Mouse (Mus musculus): ENCODE data around the gene Ccnd3.
A peak's percentile ranks its signal among the peaks of the same experiment; 100 is the strongest.

Ccnd3 gene

DNA sequence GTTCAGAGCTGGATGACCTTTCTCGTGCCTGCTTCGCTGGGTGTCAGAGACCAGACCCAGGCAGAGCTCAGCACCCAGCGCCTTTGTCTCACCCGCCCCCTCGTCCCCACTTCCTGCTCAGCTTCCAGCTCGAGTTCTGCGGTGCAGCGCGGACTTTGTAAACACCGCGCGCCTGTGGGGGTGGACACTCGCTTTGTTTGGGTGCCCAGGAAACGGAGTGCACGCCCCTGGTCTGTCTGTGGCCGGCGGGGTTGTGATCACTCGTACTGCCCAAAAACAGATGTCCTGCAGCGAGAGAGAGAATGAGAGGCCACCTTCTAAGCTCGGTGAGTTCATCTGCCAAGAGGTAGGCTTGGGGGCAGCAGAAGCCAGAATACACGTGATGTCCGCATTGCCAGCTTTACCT, at the start of gene Ccnd3:
Ccnd3 (plus strand) TSS at position 111 of the 406 bp plus-strand sequence.
- peak; percentile 76 to 87 for DNase-seq (ENCODE audit: low spot score in 2 of 2)

DNA sequence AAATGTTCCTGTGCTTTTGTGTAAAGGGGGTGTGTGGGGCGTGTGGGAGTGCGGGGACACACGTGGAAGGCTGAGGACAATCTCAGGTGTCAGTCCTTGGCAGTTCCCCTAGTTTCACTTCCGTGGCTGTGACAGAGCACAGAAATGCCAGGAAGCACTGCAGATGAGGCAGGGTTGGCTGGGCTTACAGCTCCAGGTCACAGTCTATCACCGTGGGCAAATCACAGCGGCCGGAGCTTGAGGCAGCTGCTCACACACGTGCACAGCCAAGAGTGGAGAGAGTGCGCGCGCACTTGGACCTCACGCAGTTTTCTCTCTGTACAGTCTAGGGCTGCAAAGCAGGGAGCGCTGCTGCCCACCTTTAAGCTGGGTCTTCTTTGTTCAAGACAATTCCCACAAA, 46.5 kb upstream of the Ccnd3 start:
- DNase-seq (ENCODE audit: low spot score in 2 of 2) = no peak

DNA sequence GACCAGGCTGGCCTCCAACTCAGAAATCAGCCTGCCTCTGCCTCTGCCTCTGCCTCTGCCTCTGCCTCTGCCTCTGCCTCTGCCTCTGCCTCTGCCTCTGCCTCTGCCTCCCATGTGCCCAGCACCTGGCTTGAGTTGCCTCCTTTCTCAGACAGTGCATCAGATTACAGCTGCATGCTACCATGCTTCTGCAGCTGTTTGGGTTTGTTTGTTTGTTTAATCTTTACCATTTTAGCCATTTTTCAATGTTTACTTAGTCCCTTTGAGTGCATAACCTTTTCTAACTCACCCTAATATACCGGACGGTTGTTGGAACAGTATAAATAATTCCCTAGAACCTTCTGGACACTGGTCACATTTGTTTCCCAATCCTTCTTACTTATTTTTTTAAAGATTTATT, 45.9 kb upstream of the Ccnd3 start:
- no peak for DNase-seq (ENCODE audit: low spot score in 2 of 2)

DNA sequence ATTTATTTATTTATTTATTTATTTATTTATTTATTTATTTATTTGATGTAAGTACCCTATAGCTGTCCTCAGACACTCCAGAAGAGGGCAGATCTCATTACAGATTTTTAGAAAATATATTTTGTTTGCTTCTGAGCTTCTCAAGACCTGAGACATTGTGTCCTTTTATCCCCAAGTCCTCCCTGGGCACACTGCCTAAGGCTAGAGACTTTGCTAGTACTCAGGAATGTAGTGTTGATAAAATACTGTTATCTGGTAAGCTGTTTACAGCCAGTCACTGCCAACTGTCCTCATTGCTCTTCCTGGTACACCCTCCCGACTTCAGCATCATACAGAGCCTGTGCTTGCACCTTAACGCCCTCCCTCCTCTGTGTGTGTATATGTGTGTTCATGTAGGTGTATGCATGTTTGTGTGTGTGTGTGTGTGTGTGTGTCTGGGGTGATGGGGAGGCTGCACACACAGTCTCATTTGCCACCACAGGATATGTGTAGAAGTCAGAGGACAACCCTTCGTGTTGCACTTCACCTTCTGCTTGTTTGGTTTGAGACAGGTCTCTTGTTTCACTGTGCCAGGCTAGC, 45.4 kb upstream of the Ccnd3 start:
- no peak for DNase-seq (ENCODE audit: low spot score in 2 of 2)

DNA sequence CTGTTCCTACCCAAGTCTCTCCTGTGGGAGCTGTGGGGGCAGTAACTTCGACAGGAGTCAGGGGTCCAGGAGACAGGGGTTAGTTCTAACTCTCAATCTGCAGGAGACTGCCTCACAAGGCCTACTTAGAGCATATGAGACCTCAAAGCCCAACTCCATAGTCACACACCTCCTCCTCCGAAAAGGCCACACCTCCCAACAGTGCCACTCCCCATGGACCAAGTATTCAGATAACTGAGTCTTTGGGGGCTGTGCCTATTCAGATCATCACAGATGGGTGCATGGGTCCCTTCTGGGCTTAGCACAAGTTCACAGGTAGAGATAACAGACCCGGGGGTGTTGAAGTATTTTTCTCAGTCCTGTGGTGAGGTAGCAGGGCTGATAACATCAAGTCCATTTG, 43.2 kb upstream of the Ccnd3 start:
- no peak for DNase-seq (ENCODE audit: low spot score in 2 of 2)

DNA sequence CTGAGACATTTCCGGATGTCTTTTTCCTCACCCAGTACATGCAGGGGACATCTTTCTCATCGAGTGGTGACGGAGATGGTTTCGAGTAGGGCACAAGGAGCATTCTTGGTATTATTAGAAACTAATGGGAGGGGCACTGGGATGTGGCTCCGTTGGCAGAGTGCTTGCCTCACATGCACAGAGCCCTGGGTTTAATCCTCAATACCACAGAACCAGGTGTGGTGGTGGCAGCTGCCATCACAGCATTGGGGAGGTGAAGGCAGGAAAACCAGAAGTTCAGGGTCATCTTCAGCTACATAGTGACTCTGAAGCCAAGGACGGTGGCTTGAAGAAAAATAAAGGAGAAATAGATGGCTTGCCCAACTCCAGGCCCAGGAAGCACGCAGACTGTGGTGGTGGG, 42.6 kb upstream of the Ccnd3 start:
- no peak for DNase-seq (ENCODE audit: low spot score in 2 of 2)

DNA sequence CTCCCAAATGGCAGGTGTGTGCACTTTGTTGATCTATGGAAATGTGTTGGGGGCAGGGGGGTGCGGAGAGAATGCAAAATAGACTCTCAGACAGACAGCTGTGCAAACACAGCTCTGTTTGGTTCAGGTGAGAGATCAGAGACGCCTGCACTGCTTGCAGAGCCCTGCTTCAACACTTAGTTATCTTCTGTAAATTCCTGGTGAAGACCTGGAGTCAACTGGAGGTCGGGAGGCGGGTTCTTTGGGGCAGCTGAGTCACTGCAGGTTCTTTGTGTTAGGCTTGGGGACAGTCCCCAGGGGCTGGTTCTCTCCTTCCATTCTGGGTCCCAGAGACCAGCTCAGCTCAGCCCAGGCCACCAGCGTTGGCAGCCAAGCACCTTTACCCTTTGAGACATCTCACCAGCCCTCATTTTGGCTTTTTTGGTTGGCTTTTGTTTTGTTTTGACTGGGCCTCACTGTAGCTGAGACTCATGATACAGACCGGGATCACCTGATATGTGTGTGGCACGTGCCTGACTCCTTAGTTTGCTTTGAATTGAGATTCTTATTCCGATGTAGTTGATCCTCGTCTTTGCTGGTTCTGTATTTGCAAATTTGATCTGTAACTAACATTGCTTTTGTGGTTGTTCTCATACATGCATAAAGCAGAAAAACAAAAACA, 42.0 kb upstream of the Ccnd3 start:
- DNase-seq (ENCODE audit: low spot score in 2 of 2) = no peak

DNA sequence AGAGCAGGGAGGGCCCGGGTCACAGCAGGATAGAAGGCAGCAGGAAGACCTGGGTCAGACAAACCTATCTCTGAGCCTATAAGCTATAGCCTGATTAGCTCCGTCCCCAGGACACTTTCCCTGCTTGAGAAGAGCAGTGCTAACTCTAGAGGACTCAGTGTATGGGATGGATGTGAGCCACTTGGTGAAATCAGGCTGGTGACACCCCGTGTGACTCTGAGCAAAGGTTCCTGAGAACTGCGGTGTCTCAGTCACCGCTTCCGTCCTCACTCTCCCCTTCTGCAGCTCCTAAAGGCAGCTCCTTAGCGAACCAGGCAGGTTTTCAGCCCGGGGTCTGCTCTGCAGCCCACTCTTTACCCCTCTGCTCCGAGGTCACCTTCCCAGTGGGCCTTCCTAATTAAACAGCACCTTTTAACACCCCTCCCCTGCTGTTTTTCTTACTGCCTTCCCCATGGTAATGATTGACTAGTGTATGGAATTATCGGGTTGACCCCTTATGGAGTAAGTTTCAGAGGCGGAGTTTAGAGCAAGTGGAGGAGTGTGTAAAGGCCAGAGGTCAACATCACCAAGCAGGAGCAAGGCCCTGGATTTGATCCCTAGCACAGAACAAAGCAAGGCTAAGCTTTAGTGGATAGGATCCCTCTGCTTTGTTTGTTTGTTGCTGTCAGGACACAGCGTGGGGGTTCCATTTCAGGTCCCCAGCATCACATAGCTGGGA, 40.4 kb upstream of the Ccnd3 start:
- DNase-seq (ENCODE audit: low spot score in 2 of 2) = no peak

DNA sequence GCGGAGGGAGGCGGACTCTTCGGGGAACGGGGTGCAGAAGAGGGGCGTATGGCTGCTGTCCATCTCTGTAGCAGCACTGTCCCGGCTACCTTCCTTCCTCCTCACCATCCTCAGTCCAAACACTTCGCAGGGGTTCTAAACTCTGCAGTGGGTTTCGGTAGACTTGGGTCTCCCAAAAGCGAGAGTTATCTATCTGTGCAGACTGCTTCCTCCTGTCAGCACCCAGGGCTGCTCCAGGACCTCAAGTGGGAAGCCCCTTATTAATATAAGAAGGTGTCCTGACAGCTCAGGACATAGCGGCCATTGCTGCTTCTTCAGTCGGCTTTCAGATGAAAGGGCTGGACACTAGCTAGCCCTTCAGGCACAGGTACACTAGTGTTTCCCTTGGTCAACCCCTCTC, 39.8 kb upstream of the Ccnd3 start:
- DNase-seq (ENCODE audit: low spot score in 2 of 2) = no peak

DNA sequence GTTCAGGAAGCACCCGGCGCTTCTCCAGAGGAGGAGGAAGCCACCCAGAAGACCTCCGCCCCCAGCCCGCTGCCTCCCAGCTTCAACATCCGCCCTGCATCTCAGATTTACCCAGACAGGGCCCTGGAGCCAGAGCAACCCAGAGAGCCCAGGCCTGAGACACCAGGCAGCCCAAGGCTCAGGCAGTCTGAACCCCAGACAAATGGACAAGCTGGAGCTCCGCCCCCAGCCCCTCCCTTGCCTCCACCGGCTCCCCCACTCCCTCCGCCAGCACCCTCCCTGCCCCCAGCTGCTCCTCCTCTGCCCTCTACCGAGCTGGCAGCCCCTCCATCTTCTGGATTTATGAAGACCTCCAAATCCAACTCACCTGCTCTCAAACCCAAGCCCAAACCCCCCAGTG, 38.6 kb upstream of the Ccnd3 start:
- no peak for DNase-seq (ENCODE audit: low spot score in 2 of 2)

DNA sequence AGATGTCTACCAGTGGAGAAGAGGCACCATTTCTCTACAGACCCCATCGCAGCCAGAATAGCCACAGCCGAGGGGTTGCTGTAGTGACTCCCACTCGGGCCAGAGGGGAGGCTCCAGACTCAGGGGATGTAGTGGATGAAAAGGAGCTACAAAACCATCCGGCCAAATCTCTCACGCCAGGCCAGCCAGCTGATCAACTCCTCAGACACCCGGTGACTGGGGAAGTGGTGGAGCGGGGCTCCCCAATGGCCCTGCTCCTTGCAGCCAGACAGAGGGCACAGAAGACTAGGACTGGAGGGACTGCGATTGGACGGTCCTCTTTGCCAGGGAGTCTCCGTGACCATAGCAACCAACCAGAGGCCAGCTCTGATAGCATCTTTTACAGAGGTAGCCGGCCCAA, 37.2 kb upstream of the Ccnd3 start:
- DNase-seq (ENCODE audit: low spot score in 2 of 2) = no peak

DNA sequence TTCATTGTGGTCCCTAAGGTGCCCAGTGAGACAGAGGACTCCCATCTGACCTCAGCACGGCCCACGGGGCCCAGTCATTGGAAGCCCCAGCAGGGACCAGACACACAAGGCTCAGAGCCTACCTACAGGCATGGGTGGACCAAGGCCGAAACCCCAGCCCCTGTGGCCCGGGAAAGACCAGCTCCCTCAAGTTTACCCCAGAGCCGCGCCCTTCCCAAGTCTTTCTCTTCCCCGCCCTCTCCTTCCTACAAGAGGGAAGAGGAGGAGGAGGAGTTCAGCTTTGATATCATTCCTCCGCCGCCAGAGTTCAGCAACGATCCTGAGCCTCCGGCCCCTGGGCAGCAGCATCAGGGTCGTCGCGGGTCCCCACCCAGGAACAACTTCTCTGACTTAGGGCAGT, 36.8 kb upstream of the Ccnd3 start:
- no peak for DNase-seq (ENCODE audit: low spot score in 2 of 2)

DNA sequence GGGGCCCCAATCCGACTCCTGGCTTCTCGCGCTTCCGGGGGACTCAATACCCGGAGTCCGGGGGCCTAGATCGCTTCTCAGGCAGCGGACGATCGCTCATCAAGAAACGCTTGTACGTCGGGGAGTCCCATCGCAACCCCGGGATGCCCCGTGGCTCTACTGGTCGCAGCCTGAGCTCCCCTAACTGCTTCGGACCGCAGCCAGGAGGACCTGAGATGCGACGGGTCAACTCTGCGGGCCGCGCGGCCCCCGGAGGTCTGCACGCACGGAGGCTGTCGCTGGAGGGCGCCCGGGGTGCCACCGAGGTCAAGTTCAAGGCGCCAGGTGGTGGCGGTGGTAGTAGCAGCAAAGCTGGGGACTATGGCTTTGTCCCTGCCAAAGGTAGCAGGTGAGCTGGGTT, 36.4 kb upstream of the Ccnd3 start:
- DNase-seq (ENCODE audit: low spot score in 2 of 2) = peak in 1 of 2 experiments; percentile 75

DNA sequence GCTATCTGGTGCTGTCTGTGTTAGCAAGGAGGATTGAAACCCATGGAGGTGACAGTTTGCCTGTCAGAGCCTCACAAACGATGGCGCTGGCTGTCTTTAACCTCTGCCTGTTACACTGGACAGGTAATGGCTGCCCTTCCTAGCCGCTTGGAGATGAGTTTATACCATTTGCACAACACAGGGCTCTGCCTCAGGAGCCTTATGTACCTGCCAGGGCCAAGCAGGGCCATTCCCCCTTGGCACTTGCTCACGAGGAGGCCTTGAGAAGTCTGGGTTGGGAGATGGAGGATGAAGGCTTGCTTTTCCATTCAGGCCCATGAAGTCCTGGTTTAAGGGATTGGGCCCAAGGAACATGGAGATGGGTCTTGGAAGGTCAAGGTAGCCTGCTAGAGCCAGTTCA, 35.2 kb upstream of the Ccnd3 start:
- no peak for DNase-seq (ENCODE audit: low spot score in 2 of 2)

DNA sequence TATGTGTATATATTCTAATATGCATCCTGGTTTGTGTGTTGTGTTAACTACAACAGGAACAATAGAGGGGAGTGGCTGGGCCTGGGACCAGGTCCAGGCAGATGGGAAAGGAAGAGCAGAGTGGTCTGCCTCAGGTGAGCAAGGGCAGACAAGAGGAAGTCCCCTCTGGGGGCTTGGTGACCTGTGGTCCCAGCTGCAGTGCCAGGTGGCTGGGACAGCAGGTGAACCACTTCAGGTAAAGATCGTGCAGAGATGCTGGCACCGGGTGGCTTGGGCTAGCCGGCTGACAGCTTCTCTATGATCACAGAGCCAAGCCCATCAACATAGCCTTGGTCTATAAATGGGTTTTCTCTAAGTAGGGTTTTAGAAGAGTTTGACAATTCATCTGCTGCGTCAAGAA, 34.7 kb upstream of the Ccnd3 start:
- DNase-seq (ENCODE audit: low spot score in 2 of 2) = no peak

DNA sequence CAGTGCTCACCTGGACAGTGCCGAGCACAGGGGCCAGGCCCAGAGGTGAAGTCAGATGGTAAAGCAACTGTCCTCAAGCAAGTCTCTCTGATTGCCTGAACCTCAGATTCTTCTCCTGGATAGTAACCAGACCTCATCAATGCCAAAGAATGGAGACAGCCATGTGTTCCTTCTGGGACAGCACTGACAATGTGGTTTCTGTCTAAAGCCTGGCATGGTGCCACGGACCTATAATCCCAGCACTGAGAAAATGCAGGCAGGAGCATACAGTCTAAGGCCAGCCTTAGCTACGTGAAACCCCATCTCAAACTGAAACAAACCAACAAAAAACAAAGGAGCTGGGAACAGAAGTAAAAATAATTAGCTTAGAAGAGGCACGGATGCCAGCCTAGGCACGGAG, 34.2 kb upstream of the Ccnd3 start:
- no peak for DNase-seq (ENCODE audit: low spot score in 2 of 2)

DNA sequence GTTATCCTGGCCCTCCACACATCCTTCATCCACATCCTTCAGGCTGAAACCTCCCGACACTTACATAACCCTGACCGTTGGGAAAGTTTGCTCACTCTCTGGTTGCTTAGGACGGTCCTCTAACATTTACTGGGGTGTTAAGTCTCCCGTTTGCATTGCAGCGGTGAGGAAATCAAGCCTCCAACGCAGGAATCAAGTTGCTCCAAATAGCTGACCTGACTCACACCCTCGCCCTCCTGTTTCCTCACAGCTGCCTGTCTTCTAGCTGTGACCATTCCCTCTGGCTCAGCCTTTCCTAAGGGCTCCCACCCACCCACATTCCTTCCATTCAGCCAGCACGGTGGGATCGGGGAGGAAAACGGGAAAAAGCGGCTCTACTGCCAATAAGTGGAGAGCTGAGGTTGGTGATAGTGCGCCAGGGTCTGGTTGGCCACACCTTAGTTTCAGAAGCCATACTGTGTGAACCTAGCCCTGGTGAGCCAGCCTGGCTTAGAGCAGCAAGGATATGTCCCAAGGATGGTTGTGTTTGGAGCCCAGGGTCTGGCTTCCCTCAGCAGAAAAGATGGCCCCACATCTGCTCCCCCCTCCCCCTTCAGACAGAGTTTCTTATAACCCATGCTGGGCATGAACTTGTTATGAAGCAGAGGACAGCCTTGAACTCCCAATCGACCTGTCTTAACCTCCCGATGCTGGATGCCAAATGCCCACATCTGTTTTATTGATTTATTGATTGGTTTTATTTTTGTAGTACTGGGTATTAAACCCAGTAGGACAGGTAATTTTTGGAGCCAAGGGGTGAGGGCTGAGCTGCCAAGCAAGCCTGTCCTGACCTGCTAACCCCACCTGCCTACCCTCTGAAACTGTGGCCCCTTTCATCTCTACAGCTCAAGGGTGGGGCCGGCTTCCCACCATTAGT, 32.2 kb upstream of the Ccnd3 start:
- DNase-seq (ENCODE audit: low spot score in 2 of 2) = no peak

DNA sequence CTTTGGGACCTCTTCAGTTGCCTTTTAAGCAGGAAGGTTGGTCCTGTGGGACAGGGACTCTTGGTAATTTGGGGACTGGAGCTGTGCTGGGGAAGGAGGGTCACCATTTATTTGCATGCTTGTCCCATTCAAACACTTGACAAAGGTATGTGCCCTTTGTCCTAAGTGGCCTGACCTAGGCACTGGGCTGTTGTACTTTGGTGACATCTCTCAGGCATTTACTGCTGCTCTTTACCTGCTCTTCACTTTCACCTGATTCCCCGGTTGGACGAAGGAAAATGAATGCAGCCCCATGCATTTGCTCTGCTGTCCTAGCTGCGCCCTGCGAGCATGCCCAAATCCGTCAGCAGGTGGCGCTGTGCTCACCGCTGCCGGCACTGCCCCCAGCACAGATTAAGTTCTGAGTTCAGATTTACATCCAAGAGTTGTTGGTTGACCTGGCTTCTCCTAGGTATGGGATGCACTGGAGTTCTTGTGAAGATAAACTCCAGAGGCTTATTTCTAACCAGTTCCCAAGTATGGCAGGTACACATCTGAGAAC, 31.3 kb upstream of the Ccnd3 start:
- DNase-seq (ENCODE audit: low spot score in 2 of 2) = peak; percentile 66 to 91

DNA sequence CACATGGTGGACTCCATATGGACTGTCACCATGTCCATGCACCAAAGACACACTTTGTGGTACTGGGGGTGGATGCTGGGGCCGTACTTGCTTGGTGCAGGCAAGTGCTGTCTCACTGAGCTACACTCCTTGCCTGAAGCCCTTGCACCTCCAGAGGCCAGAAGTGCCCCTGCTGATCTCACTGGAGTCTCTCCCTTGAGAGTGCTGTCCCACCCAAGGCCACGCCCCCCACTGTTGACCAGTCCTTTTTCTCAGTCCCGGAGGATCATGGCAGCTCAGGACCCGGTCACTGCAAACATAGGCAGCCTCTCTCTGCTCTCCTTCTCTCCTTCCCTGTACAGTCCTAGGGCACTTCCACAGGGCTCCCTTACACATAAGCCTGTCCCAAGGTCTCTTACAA, 30.6 kb upstream of the Ccnd3 start:
- DNase-seq (ENCODE audit: low spot score in 2 of 2) = no peak

DNA sequence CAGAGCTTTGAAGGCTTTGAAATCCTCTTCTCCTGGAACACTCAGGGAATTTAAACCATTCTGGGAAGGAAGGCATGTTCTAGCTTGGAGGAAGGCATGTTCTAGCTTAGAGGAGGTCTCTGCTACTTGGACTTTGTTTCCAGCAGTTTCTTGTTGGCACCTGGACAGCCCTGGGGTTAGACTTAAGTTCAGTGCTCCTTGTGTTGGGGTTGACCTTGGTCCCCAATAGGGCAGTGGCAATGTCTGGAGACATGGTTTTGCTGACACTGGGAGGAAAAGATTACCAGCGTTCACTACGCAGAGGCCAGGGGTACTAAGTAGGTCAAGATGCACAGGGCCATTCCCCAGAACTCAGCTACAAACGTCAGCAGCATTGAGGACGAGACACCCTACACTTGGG, 29.7 kb upstream of the Ccnd3 start:
- DNase-seq (ENCODE audit: low spot score in 2 of 2) = no peak

DNA sequence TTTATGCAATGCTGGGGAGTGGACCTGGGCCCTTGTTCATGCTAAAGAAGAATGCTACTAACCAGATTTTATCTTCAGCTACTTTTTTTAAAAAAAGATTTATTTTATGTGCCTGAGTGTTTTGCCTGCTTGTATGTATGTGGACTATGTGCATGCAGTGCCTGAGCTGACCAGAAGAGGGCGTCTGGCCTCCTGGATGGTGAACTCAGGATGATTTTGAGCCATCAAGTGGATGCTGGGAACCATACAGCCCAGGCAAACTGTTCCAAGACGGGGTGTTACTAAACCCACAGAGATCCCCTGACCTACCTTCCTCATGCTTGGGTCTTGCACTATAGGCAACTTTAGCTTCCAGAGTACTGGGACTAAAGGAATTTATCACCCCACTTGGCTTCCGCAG, 29.1 kb upstream of the Ccnd3 start:
- DNase-seq (ENCODE audit: low spot score in 2 of 2) = peak; percentile 53 to 76

DNA sequence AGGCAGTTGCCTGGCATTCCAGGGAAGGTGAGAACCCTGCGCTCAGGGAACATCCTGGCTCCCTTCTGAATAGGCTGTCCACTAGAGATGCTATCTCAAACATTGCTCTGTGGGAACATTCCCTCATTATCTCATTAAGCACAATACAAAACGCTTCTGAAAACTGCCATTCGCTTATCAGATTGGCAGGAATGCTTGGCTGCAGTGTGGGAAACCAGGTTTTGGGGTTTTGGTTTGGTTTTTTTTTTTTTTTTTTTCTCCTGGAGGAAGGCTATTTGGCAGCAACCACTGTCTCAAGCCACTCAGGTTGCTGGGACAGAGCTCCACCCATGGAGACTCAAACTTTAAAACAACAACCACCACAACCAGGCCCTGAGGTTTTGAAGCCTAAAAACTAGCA, 25.0 kb upstream of the Ccnd3 start:
- no peak for DNase-seq (ENCODE audit: low spot score in 2 of 2)

Data from spleen, postnatal 4 days (tissue).